8 mouse cellular contexts compared by ENCODE assay signal in genomic region chr8:35205536-35205935, GRCm38 (mm10).
DNase-seq lines count a peak whose midpoint lies in the region; TF ChIP-seq lines count a peak whose summit lies in the region.

No protein-coding gene starts in this region.

- TF ChIP-seq CTCF in kidney, adult 2 months (conservative IDR thresholded peaks at IDR 0.05; ENCODE audit: insufficient read depth, insufficient read length, low read depth, low read length): peak; percentile 59
- TF ChIP-seq CTCF in lung, adult 2 months (IDR thresholded peaks at IDR 0.05; ENCODE audit: insufficient read depth, low read length): 0 out of 2 replicates have a peak, but pooled peaks have one; percentile 26

- WGBS in kidney, adult 2 months: 14% methylated on average over 8 of the region's 8 CpGs
- 6% methylated on average over 8 of the region's 8 CpGs for whole genome bisulfite sequencing in lung, adult 2 months

- no peak overlapping the region for H3K4me3 ChIP-seq in kidney, adult 2 months (ENCODE audit: insufficient read depth, low read depth, low read length)
- no peak overlapping the region for H3K4me3 ChIP-seq in lung, adult 2 months (replicated peaks; ENCODE audit: extremely low read depth, low read depth, low read length)

- no peak overlapping the region for H3K27ac ChIP-seq in kidney, adult 2 months (ENCODE audit: insufficient read depth, low read depth, low read length)

- DNase-seq in spleen, postnatal 36 days (ENCODE audit: low spot score in 2 of 2): peak; percentile 4 to 23
- no peak for DNase-seq in spleen, adult 12 weeks (ENCODE audit: low spot score)
- peak; percentile 10 for DNase-seq in c-Kit-positive CD71-positive TER-119-positive erythroid progenitor cells, embryonic 14.5 days (ENCODE audit: low spot score)
- DNase-seq in gastrocnemius, postnatal 14 days: peak; percentile 33
- DNase-seq in kidney, adult 2 months: peak; percentile 62
- DNase-seq in lung, adult 2 months: peak; percentile 43
- DNase-seq in retina, postnatal 1 day: peak; percentile 78
- DNase-seq in right cerebral cortex, postnatal 10 days (ENCODE audit: low spot score in 2 of 2): no peak

- intact Hi-C loops in gastrocnemius, postnatal 14 days (cut with DNase I; ENCODE audit: low total_unique reads): no loop called here

- H3K36me3 ChIP-seq in kidney, adult 2 months (ENCODE audit: control insufficient read depth, insufficient read depth, low read length): no peaks in the 10 kb centered on the region

- no peaks in the 10 kb centered on the region for H3K27me3 ChIP-seq in kidney, adult 2 months (replicated peaks; ENCODE audit: control insufficient read depth, insufficient read depth, low read length)

- TF ChIP-seq POLR2A in kidney, adult 2 months (IDR thresholded peaks at IDR 0.05; ENCODE audit: low read depth, low read length): no peak
- no peak for TF ChIP-seq POLR2A in lung, adult 2 months (IDR thresholded peaks at IDR 0.05; ENCODE audit: borderline replicate concordance, extremely low read depth, low read depth, low read length)

- no peaks in the 10 kb centered on the region for H3K4me1 ChIP-seq in kidney, adult 2 months (ENCODE audit: control insufficient read depth, insufficient read depth, low read length)
- H3K4me1 ChIP-seq in lung, adult 2 months (ENCODE audit: control insufficient read depth, insufficient read depth, low read length): no peaks in the 10 kb centered on the region; the same call in 1 of the 2 replicates

Comparison
In these comparisons a context has a peak if more than half of its experiments do, and no peak if none do; other contexts are left out.
1. DNase-seq: peak in spleen, postnatal 36 days (2 of 2), c-Kit-positive CD71-positive TER-119-positive erythroid progenitor cells, embryonic 14.5 days (single experiment), gastrocnemius, postnatal 14 days (single experiment), kidney, adult 2 months (single experiment), lung, adult 2 months (single experiment) and retina, postnatal 1 day (single experiment); none in spleen, adult 12 weeks (single experiment) and right cerebral cortex, postnatal 10 days (0 of 2).